Mouse (Mus musculus) liver, adult 2 months (tissue): Measurements from ENCODE around the gene Lmln.

Source experiments
- CTCF ChIP-seq: fragments of 200-500 bp; IDR thresholded peaks from 2 replicates; pipeline ENCODE4 v1.5.1; 2011; ENCODE audit warnings: low read depth, low read length, control low read depth
- POLR2A ChIP-seq: fragments of 200-500 bp; IDR thresholded peaks from 2 replicates; pipeline ENCODE4 v1.6.1; 2011; ENCODE audit warnings: low read length, control low read depth; ENCODE audit not compliant: insufficient read depth; ENCODE audit errors: extremely low read depth

DNA sequence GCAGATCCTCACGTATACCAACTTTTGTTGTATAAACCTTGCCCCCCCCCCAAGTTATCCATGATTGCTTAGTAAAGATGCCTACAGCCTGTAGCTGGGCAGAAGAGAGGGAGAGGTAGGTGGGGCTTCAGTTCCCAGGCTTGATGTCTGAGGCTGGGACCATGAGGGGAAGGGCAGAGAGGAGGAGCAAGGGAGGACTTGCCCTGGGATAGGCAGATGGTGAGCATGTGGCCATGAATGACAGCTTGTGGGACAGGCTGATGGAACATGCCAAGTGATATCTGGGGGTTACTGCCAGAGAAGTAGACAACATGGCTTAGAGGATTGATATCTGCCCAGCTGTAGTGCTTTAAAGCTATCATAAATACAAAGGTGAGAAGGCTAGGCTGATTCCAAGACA lies 14.3 kb upstream of the Lmln start:
- TF ChIP-seq CTCF (no peak), POLR2A (no peak)
